Mouse (Mus musculus) kidney, postnatal 14 days (tissue): ENCODE measurements around the gene Kazn.
A peak's percentile ranks its signal among the peaks of the same experiment; 100 is the strongest.

Experiments
- DNase-seq: peaks from one replicate; pipeline ENCODE4 v3.0.0; 2022; ENCODE audit warnings: mixed read lengths

The Kazn gene

DNA sequence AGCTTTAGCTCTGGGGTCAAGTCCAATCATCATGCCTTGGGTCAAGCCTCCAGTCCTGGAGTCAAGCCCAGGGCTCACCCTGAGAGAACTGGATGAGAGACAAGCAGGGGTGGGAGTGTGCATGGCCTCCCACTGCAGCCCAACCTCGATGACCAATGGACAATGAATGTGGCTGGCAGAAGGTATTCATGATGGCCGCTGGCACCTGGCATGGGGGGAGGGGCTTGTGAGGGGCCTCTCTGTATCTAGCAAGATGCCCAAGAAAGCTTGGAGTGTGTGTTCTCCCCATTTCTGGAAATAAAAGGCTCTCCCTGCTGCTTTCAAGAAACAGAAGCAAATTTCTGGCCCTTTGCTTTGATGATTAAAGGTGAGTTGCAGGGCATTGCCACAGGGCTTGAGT lies 50.7 kb downstream of the Kazn start:
- no peak for DNase-seq

DNA sequence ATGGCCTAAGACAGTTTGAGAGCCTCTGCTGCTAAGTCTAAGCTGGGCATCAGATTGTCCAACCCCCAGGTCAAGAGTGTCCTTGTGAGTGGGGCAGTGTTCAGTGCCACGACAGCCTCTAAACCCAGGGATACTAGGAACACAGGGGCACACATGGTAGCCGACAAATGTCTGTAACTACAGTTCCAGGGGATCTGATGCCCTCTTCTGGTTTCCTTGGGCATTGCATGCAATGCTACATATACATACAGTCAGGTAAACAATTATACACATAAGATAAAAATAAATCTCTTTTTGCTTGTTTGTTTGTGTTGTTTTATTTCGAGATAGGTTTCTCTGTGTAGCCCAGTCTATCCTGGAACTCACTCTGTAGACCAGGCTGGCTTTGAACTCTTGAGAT lies 53.0 kb downstream of the Kazn start:
- DNase-seq: no peak

DNA sequence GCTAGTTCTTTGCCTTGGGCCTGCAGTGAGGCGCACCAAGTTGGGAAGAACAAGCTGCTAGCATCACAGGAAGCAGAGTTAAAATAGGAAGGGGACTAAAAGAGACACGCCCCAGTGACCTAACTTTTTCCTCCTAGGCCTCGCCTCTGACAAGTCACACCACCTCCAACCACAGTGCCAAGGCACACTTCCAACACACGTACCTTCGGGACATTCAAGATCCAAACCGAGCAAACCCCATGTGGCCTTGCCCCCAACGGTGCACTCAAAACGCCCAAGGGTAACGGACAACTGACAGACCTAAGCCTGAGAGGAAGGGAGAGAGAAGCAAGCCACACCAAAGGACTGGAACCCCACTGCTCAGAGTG lies 53.7 kb downstream of the Kazn start:
- no peak for DNase-seq

DNA sequence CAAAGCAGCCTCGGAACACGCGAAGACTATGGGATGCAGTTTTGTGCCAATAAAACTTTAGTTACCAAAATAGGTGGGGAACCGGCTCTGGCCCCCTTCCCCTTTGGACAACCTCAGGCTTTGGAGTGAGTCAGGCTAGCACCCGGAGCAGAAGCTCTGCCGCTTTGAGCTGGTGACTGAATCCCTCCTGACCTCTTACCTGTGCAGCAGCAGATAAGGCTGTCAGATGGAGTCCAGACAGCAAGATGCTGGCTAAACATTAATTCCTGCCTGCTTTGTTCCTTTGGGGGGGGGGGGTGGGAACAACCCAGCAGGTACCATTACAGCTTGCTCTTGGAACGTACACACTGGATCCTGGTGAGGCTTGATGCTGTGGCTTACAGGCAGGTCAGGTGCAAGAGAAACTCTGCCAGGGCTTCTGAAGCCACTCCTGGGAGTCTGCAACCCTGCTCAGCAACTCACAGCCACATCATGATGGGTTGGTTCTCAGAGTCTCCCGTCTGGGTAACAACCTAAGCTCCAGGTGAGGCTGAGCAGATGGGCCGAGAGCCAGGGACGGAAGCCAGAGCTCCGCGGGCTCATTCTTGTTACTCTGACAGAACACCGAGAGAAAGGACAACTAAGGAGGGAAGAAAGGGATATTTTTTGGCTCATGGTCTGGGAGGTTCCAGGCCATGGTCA lies 54.2 kb downstream of the Kazn start:
- DNase-seq: peak; percentile 47

DNA sequence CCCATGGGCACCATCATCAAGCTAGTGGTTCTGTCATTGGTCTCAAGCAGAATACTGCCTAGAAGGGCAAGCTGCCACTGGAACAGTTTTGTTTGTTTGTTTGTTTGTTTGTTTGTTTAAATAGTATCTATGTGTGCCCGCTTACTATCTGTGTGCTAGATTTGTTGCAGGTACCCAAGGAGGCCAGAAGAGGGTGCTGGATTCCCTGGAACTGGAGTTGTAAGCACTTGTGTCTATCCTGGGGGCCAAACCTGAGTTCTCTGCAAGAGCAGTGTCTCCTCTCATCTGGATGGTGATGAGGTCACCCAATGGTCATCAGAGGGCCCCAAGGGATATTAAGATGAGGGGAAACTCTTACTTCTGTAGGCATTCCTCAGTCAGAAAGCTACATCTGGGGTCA lies 55.6 kb downstream of the Kazn start:
- DNase-seq: no peak

DNA sequence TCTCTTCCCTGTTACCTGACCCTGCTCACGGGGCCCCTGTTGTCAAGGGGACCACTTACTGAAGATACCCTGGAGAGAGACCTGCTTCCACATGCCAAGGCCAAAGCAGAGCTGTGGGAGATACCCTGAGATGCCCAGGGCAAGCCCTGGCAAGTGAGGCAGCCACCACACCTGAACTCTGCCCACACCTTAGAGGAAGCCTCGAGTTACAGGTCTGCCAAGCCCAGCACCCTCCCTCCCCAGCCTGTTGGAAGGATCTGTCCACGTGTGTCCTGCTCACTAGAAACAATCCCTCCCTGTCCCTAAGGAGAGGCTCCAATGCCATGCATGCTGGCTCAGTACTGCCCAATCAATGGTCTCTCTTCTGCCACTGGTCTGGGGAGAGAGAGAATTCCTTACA lies 56.2 kb downstream of the Kazn start:
- DNase-seq: no peak

DNA sequence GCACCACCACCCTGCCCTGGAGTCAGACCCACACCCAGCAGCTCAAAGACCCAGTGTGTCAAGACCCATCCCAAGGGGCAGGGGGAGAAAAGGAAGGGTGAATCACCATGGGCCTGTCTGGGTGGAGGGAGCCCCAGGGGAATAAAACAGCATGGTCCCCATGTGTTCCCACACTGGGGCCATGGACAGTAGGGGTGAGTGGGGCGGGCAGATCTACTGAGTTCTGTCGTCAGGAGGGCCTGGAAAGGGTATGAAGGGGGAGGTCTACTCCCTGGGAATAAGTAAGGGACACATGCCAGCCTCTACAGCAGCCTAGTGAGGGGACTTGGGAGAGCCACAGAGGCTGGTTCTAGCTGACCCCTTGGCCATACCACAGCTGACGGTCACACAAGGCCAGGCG lies 57.6 kb downstream of the Kazn start:
- no peak for DNase-seq

DNA sequence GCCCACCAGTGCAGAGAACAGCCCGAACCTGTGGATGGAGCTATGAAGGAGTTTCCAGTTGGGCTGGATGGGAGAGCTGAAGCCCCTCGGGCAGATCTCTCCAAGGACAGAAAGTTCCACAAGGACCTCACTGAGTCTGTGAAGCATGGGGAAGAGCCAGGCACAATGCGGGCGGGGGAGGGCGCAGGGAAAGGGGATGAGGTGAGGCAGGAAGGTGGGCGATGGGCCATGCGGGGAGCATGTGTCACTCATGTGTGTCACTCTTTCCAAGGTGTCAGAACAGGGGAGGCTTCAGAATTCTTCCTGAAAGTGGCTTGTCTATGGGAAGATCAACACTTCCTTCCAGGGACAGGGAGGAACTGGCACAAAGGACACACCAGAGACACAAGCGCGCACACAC lies 58.3 kb downstream of the Kazn start:
- DNase-seq: no peak

DNA sequence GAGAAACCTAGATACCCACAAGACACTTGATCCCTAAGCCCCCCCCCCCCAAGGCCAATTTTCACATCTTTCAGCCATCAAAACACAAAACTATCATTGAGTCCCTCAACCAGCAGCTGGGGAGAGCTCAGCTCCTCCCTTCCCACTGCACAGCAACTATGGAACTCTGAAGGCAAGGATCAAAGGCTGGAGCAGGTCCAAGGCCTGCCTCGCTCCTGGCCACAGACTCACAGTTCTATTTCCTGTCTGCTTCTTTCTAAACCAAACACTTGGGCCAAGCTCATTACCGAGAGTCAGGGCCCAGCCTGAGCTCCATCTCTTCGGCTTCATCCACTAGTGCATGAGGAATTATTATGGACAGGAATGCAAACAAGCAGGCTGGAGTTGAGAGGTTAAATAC lies 58.9 kb downstream of the Kazn start:
- DNase-seq: peak; percentile 91

DNA sequence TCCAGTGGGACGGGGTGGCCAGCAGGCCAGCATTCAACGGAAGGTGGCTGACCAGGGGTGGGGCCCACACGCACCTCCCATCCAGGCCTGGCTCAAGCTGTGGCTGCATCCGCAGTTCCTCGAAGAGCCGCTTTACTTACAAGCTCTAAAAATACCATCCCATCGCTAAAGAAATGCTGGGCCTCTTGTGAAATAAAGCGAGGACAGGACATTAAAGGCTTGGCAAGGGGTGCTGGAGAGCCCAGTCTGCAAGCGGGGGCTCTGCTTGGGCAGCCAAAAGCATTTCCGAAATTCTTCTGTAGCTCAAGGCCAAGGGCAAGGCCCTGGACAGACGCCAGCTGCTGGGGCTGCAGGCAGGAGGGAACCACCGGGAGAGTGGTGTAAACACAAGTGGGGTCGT lies 59.7 kb downstream of the Kazn start:
- peak; percentile 88 for DNase-seq

DNA sequence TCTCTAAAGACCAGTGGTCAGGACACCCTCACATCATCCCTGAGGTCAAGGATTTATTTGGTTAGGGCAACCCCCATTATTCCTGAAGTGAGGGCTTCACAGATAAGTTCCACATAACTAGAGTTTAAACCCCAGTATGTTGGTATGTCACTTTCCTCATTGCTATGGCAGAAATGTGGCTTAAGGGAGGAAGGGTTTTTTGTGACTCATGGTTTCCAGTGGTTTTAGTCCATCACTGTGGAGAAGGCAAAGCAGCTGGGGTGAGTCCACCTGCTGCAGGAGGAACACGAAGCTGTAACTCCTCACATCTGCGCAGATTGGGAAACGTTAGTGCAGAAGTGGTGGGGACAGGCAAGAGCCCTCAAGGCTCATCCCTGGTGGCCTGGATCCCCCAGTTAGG lies 62.5 kb downstream of the Kazn start:
- no peak for DNase-seq

DNA sequence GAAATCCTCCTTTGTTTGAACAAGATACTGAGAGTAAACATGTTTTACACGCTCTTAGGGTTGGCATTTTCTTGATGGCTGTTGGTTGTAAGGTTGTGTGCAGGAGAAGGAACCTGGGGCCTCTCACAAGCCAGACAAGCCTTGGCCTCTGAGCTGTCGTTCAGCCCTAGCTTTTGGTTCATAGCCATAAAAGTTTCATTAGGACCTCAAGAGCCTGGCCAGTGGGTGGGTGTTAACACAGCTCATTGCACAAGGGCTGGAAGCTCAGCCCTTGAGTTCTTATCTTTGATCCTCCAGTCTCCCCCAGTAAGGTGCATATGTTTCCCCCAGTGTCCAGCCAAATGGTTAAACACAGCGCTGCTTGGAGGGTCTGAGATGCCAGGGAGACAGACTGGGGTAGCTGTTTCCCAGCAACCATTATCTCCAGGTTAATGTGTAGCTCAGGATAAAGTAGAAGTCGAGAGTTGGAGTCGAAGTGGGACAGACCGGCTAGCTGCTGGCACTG lies 65.2 kb downstream of the Kazn start:
- DNase-seq: no peak

DNA sequence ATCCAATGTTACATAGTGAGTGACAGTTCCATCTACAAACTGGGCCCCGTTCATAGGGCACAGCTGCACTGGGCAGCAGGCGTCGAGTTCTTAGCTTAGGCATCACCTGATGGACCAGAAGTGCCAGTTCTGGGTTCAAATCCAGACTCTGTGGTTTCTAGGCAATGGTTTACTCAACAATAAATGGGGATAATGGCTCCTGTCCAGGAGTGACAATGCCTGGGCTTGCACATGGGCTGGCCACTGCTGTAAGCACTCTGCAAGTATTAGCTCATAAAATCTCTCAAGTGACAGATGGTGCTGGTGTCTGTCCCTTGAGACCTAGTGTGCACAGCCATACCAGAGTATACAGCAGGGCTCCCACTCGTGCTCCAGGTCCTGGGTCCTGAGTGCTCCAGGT lies 66.3 kb downstream of the Kazn start:
- no peak for DNase-seq

DNA sequence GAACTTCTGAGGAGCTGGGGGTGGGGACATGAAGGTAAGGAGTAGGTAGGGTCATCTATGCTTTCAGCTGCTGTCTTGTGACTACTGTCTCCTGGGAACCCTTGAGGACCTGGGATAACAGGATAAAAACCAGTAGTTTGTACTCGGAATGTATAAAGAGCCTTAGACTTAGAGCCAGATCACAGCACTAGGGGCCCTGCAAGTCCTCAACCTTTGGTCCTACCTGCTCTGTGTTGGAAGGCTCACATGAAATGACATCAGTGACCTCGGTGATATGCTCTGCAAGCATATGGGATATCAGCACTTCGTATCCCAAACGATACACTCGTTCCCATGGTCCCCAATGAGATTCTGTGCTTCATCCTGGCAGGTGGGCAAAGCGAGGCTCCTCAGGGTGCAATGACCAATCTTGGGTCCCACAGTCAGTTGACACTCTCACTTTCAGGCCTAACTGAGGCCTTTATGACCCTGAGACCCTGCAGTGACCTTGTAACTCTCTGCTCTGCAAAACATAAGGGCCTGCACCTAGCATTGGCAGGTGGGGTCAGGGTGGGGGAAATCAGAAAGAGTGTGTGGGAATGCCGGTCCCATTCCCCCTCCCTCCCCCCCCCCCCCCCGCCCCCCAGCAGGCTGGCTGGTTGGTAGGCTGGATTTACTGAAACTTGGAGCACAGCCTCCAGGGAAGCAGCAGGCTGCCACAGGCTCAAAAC lies 67.3 kb downstream of the Kazn start:
- no peak for DNase-seq

DNA sequence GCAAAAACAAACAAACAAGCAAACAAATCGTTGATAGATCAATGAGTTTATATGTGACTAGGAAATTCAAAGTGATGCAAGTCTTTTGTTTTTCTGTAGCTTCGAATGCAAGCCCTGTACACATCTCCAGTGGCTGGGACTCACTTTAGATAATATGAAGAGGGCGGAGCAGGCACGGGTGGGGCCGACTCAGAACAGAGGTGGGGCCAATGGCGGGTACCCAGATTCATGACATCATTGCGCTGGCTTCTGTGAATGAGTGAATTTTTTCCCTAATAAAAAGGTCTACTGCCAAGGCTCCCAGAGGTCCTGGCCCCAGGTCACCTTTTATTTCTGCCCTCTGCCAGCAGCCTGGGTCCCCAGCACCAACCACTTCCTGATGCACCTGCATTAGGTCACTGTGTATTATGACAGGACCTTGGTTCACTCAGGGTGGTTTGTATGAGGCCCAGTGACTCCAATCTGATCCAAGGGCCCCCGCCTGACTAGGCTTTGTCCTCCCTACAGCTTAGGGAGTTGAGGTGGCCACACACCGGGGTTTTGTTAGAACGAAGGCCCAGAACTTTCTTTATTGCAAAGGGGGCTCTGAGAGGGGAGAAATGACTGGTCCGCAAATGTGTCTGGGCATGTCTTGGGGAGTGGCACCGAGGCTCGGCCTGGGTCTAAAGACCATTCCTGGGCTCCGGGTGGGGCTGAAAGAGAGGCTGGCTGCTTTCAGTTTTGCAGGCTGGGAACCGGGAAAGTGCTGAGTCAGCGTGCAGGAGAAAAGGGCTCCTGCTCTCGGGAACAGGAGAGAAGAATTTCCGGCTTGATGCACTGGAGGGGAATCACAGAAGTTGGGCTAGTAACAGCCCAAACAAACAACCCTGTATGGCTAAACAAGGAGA lies 68.1 kb downstream of the Kazn start:
- DNase-seq: peak; percentile 70

DNA sequence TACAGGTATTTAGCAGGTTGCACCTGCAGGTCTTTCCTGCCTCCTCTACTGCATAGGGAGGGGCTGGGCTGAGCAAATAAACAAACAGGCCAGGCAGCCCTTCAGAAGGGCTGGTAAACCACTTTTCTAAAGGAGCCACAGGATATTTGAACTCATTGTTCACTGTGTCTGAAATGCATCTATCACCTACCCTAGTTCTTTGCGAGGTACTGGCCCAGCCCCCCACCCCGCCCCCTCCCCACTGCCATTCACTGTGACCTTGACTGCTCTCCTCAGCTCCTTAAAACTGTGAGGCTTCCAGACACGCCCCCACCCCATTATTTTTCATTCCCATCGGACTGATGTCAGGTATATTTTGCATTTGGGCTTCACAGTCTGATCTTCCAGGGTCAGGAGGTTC lies 69.6 kb downstream of the Kazn start:
- no peak for DNase-seq

DNA sequence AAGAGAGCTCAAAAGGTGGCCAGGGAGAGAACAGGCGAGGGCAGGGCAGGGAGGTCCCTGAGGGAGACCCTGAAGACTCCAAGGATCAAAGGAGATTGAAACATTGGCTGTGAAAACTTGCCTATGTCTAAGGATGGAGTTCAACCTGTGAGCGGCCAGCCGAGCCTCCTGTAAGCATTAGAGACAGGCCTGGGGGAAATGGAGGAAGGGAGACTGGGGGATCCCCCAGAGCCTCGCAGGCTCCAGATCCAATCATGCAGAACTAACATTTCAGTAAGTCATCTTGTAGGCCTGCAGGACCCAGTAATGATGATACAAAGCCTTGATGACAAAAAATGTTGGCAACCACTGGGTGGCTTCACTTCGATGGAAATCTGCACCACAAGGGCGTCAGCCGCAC lies 70.8 kb downstream of the Kazn start:
- DNase-seq: no peak

DNA sequence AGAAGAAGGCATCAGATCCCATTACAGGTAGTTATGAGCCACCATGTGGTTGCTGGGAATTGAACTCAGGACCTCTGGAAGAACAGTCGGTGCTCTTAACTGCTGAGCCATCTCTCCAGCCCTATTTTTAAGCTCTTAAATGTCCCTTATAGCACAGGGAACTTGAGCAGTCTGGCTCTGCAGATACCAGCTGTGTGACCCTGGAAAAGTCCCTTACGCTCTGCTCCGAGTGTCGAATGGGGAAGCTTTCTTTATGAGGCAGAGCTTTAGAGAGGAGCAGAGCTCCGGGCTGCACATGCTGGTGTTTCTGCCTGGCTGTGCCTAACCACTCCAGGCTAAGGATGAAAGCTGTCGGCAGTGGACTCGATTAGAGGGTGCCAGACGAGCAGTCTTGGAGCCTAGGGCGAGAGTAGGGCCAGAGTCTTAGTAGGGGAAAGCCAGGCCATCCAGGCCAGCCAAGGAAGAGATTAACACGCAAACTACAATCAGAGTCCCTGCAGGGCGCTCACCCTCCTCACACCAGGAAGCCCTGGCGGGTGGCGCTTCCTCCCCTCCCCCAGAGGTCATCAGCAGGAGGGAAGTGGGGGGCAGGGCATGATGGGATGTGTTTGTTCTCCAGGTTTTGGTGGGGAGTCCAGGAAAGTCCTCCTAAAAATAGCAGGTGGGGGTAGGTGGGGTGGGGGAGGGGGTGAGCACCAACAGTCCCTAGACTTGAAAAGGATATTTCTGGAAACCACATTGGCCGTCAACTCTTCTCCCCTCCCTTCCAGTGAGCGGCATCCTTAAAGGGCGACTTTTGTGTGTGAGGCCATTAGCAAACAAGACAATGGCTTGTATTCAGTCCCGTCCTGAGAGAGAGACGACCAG lies 73.1 kb downstream of the Kazn start:
- DNase-seq: peak; percentile 86

DNA sequence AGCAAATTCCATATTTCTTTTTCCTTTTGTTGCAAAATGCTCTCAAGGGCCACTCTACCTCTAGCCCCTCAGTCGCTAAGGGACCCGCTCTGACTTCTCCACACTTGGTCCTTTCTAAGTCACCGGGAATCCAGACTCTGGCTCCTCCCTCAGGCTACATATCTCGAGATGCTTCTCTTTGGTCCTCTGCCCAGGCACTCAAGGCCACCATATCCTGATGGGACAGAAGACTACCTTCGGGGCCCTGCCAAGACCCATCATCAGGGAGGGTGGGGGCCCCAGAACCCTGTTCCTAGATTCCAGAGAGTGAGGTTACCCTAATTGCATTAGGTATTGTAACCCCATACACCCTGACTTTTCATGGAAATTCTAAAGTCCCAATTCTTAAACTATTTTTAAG lies 73.8 kb downstream of the Kazn start:
- DNase-seq: no peak

DNA sequence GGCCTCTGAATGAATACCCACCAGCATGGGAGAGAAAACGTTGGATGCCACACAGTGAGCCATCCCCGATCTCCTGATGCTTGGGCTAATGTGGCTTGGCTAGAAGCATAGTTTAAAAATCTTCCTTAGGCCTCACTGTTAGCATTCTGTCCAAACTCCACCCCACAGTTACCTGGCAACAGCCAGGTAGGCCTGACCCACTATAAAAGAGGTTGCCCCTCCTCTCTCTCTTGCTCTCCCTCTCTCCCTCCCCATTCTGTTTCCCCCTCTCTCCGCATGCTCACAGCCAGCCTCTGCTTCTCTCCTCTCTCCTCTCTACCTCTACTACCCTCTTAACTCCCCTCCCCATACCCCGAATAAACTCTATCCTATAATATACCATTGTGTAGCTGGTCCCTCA lies 74.8 kb downstream of the Kazn start:
- DNase-seq: no peak

DNA sequence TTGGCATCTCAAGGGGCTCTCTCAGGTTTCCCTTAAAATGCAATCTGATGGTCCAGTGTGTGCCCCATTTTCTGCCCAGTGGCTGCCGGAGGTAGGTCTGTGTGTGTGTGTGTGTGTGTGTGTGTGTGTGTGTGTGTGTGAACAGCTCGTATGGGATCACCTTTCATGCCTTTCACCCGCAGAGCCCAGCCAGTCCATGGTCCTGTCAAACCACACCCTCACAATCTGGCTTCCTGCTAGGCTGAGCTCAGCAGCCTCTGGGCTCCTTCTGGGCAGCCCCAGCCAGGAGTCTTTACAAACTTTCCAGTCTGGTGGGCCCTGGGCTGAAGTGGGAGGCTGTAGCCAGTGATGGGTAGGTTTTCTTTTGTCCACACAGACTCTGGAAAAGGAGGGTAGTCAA lies 75.3 kb downstream of the Kazn start:
- DNase-seq: no peak

DNA sequence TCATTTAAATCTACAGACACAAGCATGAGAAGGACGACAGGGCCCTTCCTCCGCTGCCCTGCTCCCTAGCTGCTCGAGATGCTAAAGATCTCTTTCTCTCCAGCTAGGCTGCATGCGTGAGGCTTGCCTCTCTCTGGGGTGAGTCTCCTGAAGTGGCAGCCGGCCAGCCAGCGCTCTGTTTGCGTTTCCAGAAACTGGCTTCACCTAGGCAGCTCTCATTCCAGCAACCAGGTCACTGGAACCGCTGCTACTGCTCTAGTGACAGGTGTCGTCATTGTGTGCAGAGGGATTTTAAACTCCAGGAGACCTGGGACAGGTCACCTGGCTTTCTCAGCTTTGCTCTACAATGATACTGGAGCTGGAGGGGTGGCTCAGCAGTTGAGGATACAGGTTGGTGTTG lies 76.5 kb downstream of the Kazn start:
- DNase-seq: peak; percentile 70

DNA sequence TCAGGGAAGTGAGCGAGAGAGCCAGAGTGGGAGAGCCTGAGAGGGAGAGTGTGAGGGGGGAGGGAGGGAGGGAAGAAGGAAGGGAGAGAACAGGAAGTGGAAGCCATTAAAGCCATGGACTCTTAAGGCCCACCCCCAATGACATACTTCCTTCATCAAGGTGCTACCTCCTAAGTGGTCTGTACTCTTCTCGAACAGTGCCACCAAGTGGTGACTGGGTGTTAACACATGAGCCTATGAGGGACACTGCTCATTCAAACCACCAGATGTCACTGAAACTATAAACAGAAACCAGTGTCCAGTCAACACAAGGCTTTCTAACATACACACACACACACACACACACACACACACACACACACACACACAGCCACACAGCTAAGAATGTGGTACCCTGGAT lies 77.1 kb downstream of the Kazn start:
- no peak for DNase-seq
